Mouse (Mus musculus) midbrain, embryonic 12.5 days (tissue): ENCODE data around the gene Plek. TPM values are rescaled to one million over a fixed set of nuclear protein-coding genes. Genes with fewer than 3 reads are reported as not detected.
"Not testable (repeated sequence)": the region's sequence is repeated elsewhere in the genome, so short reads cannot be mapped to it uniquely, and the experiment has no call there.

Experiments used
- ATAC-seq: fragments of 200-750 bp; cut with Nextera tagmentation; 2 replicates; pipeline ENCODE4 v1.8.0; 2017; ENCODE audit warnings: low read depth, moderate TSS enrichment, moderate library complexity; ENCODE audit not compliant: low FRiP score
- H3K27ac ChIP-seq: fragments of 300-500 bp; sonication (generic); replicated peaks from 2 replicates; pipeline ENCODE4 v1.5.1; 2016; ENCODE audit warnings: mild to moderate bottlenecking
- H3K27me3 ChIP-seq: fragments of 300-500 bp; sonication (generic); 2 replicates; pipeline ENCODE4 v1.6.1; 2016; ENCODE audit warnings: mild to moderate bottlenecking
- H3K36me3 ChIP-seq: fragments of 300-500 bp; sonication (generic); 2 replicates; pipeline ENCODE4 v1.6.1; 2016
- H3K4me1 ChIP-seq: fragments of 300-500 bp; sonication (generic); 2 replicates; pipeline ENCODE4 v1.6.1; 2016
- H3K4me2 ChIP-seq: fragments of 300-500 bp; sonication (generic); replicated peaks from 2 replicates; pipeline ENCODE4 v1.6.1; 2016; ENCODE audit warnings: mild to moderate bottlenecking, moderate library complexity
- H3K4me3 ChIP-seq: fragments of 300-500 bp; sonication (generic); 2 replicates; pipeline ENCODE4 v1.5.1; 2016; ENCODE audit warnings: mild to moderate bottlenecking
- H3K9ac ChIP-seq: fragments of 300-500 bp; sonication (generic); replicated peaks from 2 replicates; pipeline ENCODE4 v1.6.1; 2016; ENCODE audit warnings: mild to moderate bottlenecking, moderate library complexity
- H3K9me3 ChIP-seq: fragments of 300-500 bp; sonication (generic); 2 replicates; pipeline ENCODE4 v1.6.1; 2016; ENCODE audit warnings: mild to moderate bottlenecking
- WGBS: fragments of 180-500 bp; shearing (Covaris S2); methylation state at CpG from one replicate; pipeline ENCODE4 v1.1.7; 2016; 5-methylcytosine and 5-hydroxymethylcytosine counted together
- polyA plus RNA-seq: library from polyadenylated mRNA; unstranded; fragments of >200 nt; fragmentation: Nextera tagmentation; extraction: Ambion mirVana; gene quantifications from 2 replicates; pipeline ENCODE4 v1.2.1, GENCODE M21; 2016

Gene Plek
- polyA plus RNA-seq = 3.9 and 4.7 TPM in 2 replicates

GRCm38 (mm10) chr11:17051545-17052475 lies at the start of gene Plek, which contains the start of gene Cnrip1:
Plek (minus strand) TSS chr11:17052381.
Cnrip1 (plus strand) TSS chr11:17051586.
- Histone ChIP-seq H3K27ac (peak within 1 kb of the TSS; percentile 88), H3K4me3 (peak within 1 kb of the TSS; percentile 70), H3K27me3 (no peaks in the 10 kb centered on the region), H3K9me3 (no peaks in the 10 kb centered on the region), H3K4me1 (0 out of 2 replicates have a peak, but pooled peaks cover 4% of the 10 kb centered on the region), H3K9ac (peak within 1 kb of the TSS; percentile 77), H3K36me3 (no peaks in the 10 kb centered on the region), H3K4me2 (peak within 1 kb of the TSS; percentile 78)
- ATAC-seq = peak; percentile 95
- under 1% methylated on average over 38 of the region's 38 CpGs for WGBS

DNA sequence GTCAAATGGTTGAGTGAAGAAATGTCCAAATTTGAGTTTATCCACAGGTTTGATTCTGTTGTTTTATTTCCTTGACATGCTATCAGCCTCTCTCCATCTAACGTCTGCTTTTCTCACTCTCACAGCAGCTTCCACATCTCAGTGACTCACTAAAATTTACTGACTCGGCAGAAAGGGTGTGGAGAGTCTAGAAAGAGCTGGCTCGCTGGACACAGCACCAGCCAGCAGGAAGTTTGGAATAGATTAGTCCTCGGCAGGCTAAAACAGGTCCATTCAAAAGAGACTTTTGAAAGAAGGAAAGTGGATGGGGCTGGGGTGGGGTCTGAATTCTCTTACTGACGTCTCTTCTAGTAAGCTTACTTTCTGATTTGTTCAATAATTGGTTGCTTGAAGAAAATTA lies 33.9 kb upstream of the Plek start:
- no peaks in the 10 kb centered on the region for H3K9me3 ChIP-seq
- H3K36me3 ChIP-seq = no peaks in the 10 kb centered on the region
- ATAC-seq = no peak
- no peak overlapping the region for H3K27ac ChIP-seq
- WGBS = 28% methylated on average over 5 of the region's 5 CpGs
- H3K4me3 ChIP-seq = no peak overlapping the region
- no peak overlapping the region for H3K4me2 ChIP-seq
- no peaks in the 10 kb centered on the region for H3K27me3 ChIP-seq
- no peak overlapping the region for H3K9ac ChIP-seq
- H3K4me1 ChIP-seq = no peaks in the 10 kb centered on the region

- 75% methylated on average over 1 of the region's 1 CpGs for WGBS
- H3K9ac ChIP-seq = no peak overlapping the region
- H3K4me3 ChIP-seq = no peak overlapping the region
- H3K27me3 ChIP-seq = no peaks in the 10 kb centered on the region
- no peak for ATAC-seq
- H3K4me2 ChIP-seq = no peak overlapping the region
- no peaks in the 10 kb centered on the region for H3K36me3 ChIP-seq
- H3K4me1 ChIP-seq = no peaks in the 10 kb centered on the region
- H3K9me3 ChIP-seq = no peaks in the 10 kb centered on the region
- H3K27ac ChIP-seq = no peak overlapping the region
Measured at GRCm38 (mm10) chr11:17083866-17084265, 31.7 kb upstream of the Plek start.

DNA sequence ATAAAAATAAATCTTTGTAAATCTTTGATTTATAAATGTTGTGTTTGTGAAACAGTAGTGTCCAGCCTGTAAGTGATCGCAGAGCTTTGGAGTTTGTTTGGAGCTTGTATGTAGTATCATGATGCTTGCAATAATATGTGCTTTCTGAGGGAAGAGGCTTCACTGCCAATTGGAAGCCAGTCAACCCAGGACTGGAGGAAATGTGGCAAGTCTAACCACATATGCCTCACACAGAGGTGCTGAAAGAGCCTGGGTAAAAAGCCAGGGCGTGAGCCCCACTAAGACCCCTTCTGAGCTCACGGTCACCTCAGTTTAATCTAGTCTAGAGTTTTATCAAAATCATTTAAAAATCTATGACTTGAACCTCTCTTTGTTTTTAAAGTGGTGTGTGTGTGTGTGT lies 31.3 kb upstream of the Plek start:
- H3K4me1 ChIP-seq = no peaks in the 10 kb centered on the region
- H3K4me3 ChIP-seq = no peak overlapping the region
- no peaks in the 10 kb centered on the region for H3K9me3 ChIP-seq
- 96% methylated on average over 3 of the region's 3 CpGs for WGBS
- no peak overlapping the region for H3K9ac ChIP-seq
- no peak overlapping the region for H3K4me2 ChIP-seq
- H3K36me3 ChIP-seq = 0 out of 2 replicates have a peak, but pooled peaks cover 2% of the 10 kb centered on the region
- no peak overlapping the region for H3K27ac ChIP-seq
- H3K27me3 ChIP-seq = no peaks in the 10 kb centered on the region
- no peak for ATAC-seq

- no peak overlapping the region for H3K9ac ChIP-seq
- H3K4me2 ChIP-seq = no peak overlapping the region
- H3K27ac ChIP-seq = no peak overlapping the region
- 0 out of 2 replicates have a peak, but pooled peaks cover 4% of the 10 kb centered on the region for H3K36me3 ChIP-seq
- H3K9me3 ChIP-seq = no peaks in the 10 kb centered on the region
- no peak overlapping the region for H3K4me3 ChIP-seq
- no peaks in the 10 kb centered on the region for H3K4me1 ChIP-seq
- peak; percentile 42; the same call in 1 of the 2 replicates for ATAC-seq
- H3K27me3 ChIP-seq = no peaks in the 10 kb centered on the region
- WGBS = 61% methylated on average over 2 of the region's 2 CpGs
Measured at GRCm38 (mm10) chr11:17082953-17083352, 30.8 kb upstream of the Plek start.

DNA sequence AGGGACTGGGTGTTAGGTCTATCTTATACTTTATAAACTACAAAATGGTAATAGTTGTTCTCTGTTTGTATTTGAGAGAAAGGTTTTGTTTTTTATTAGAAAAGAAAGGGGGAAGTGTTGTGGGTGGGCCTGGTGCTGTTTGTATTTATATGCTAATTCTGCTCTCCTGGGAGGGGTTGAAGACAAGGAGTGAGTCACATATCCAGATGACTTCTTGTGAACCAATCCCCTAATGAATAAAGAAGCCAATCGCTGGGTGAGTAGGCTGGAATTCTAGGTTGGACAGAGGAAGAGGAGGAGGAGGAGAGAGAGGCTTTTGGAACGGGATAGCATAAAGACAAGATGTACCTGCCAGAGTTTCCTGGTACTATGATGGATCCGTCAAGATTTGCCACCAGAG lies 29.9 kb upstream of the Plek start:
- 41% methylated on average over 3 of the region's 3 CpGs for WGBS
- no peak overlapping the region for H3K9ac ChIP-seq
- H3K4me3 ChIP-seq = no peak overlapping the region
- no peak overlapping the region for H3K27ac ChIP-seq
- no peak overlapping the region for H3K4me2 ChIP-seq
- no peak for ATAC-seq
- 0 out of 2 replicates have a peak, but pooled peaks cover 4% of the 10 kb centered on the region for H3K36me3 ChIP-seq
- H3K27me3 ChIP-seq = no peaks in the 10 kb centered on the region
- no peaks in the 10 kb centered on the region for H3K4me1 ChIP-seq
- H3K9me3 ChIP-seq = no peaks in the 10 kb centered on the region

- WGBS = 85% methylated on average over 2 of the region's 2 CpGs
- Histone ChIP-seq H3K4me2 (no peak overlapping the region), H3K27ac (no peak overlapping the region), H3K9me3 (no peaks in the 10 kb centered on the region), H3K27me3 (no peaks in the 10 kb centered on the region), H3K9ac (no peak overlapping the region), H3K4me3 (no peak overlapping the region), H3K36me3 (0 out of 2 replicates have a peak, but pooled peaks cover 4% of the 10 kb centered on the region), H3K4me1 (no peaks in the 10 kb centered on the region)
- ATAC-seq = no peak
Measured at GRCm38 (mm10) chr11:17075656-17076055, 23.5 kb upstream of the Plek start.

DNA sequence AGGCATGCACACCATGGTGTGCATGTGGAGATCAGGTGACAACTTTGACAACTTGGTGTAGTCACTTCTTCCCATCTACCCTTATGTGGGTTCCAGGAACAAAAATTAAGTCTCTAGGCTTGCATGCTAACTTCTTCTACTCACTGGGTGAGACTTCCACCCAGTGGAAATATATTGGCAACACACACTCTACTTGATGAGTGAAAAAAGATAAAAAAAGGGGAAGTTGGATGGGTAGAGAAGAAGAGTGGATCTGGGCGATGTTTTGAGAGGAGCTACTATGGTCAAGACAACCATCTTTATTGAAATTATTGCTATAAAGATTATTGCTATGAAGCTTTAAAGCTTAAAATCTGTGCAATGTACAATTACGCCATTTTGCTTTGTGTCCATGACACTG lies 17.2 kb upstream of the Plek start:
- not testable (repeated sequence) for H3K9ac ChIP-seq, H3K4me3 ChIP-seq, H3K27me3 ChIP-seq, H3K4me1 ChIP-seq, H3K4me2 ChIP-seq, ATAC-seq, H3K9me3 ChIP-seq, H3K36me3 ChIP-seq, H3K27ac ChIP-seq
- 90% methylated on average over 2 of the region's 2 CpGs for WGBS

DNA sequence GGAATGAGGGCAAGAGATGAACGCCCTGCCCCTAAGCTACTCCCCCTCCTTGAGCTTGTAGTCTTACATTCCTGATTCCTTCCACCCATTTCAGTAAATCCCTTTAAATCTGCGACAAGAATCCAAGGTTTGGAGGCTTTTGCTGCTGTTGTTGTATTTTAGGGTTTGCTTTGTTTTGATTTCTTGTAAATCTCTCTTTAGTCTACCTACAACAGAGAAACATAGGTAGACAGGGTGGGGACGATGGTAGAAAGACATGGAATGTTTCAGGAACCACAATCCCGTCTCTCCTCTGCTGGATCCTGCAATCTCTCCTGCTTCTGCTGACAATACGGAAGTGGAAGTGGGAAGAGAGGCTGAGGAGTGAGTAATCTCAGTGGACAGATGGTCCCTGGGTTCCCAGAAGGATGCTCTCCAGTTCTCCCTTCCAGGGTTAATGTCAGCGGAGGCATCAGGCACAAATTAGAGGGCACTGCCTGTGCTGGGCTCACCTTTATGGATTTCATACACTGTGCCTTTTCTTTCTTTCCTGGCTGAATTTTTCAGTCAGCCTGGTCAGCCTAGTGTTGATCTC lies 382 bp upstream of the Plek start:
- Histone ChIP-seq H3K9me3 (no peaks in the 10 kb centered on the region), H3K4me3 (peak overlapping the region; percentile 70), H3K36me3 (no peaks in the 10 kb centered on the region), H3K4me2 (peak overlapping the region; percentile 78), H3K27ac (peak overlapping the region; percentile 88), H3K9ac (peak overlapping the region; percentile 77), H3K4me1 (0 out of 2 replicates have a peak, but pooled peaks cover 4% of the 10 kb centered on the region), H3K27me3 (no peaks in the 10 kb centered on the region)
- 18% methylated on average over 6 of the region's 6 CpGs for WGBS
- ATAC-seq = no peak

GRCm38 (mm10) chr11:17045806-17046205 lies 6.4 kb downstream of the Plek start:
- Histone ChIP-seq H3K9ac (no peak overlapping the region), H3K4me2 (no peak overlapping the region), H3K4me3 (no peak overlapping the region), H3K4me1 (no peaks in the 10 kb centered on the region), H3K9me3 (no peaks in the 10 kb centered on the region), H3K27ac (no peak overlapping the region), H3K36me3 (no peaks in the 10 kb centered on the region), H3K27me3 (no peaks in the 10 kb centered on the region)
- ATAC-seq = no peak
- WGBS = 91% methylated on average over 2 of the region's 2 CpGs

DNA sequence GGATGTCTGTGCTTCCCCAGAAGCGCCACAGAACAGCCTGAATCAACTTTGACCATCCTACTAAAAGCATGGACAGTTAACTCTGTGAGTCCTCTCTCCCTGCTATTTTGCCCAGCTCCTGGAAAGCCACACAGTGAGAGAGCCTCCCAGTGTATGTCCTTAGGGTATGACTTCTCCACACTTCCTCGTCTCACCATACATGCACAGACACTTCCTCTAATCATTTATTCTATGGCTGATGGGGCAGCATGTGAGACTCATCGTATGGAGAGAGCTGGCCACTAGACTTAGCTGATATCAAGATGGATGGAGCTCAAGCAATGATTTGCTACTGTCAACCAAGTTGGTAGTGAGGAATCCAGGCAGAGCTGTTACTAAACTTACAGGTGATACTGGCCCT lies 28.2 kb downstream of the Plek start:
- Histone ChIP-seq H3K27ac (no peak overlapping the region), H3K27me3 (no peaks in the 10 kb centered on the region), H3K4me1 (no peaks in the 10 kb centered on the region), H3K9me3 (peaks cover 5% of the 10 kb centered on the region), H3K9ac (no peak overlapping the region), H3K4me2 (no peak overlapping the region), H3K36me3 (no peaks in the 10 kb centered on the region), H3K4me3 (no peak overlapping the region)
- ATAC-seq = no peak
- 92% methylated on average over 3 of the region's 3 CpGs for WGBS

DNA sequence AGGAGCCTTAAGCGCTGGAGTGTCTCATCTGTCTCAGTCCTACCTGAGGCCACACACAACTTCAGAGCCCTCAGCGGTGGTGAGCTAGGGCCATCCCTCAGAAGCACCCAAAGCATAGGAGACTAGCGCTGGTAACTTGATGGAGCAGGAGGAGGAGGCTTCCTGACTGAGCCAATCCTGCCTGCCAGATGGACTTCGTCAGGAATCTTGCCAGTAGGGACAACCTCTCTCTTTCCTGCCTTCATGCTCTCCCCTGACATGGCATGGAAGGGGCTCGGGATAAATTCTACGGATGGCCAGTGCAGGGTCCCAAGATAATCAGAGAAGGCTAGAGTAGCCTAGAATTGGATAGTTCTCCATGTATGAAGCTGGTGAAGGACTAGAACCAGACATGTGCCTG lies 29.0 kb downstream of the Plek start:
- WGBS = 84% methylated on average over 6 of the region's 6 CpGs
- Histone ChIP-seq H3K27ac (no peak overlapping the region), H3K27me3 (no peaks in the 10 kb centered on the region), H3K9ac (no peak overlapping the region), H3K36me3 (no peaks in the 10 kb centered on the region), H3K4me1 (no peaks in the 10 kb centered on the region), H3K4me3 (no peak overlapping the region), H3K4me2 (no peak overlapping the region), H3K9me3 (peaks cover 8% of the 10 kb centered on the region)
- no peak for ATAC-seq
